Mouse (Mus musculus): Measurements from ENCODE around the gene Cog7. TPM values are rescaled to one million over a fixed set of nuclear protein-coding genes. Genes with fewer than 3 reads are reported as not detected.

Gene Cog7
- polyA plus RNA-seq (2014; fragmentation: Illumina TruSeq; extraction: RNeasy Lipid Tissue Mini Kit (QIAGEN cat#74804); ENCODE audit: low read depth, low replicate concordance), result 12.5 TPM

GRCm38 (mm10) chr7:121981307-121981871 lies at the start of gene Cog7:
Gene Cog7, minus strand, starts transcription at chr7:121981711.

DNA sequence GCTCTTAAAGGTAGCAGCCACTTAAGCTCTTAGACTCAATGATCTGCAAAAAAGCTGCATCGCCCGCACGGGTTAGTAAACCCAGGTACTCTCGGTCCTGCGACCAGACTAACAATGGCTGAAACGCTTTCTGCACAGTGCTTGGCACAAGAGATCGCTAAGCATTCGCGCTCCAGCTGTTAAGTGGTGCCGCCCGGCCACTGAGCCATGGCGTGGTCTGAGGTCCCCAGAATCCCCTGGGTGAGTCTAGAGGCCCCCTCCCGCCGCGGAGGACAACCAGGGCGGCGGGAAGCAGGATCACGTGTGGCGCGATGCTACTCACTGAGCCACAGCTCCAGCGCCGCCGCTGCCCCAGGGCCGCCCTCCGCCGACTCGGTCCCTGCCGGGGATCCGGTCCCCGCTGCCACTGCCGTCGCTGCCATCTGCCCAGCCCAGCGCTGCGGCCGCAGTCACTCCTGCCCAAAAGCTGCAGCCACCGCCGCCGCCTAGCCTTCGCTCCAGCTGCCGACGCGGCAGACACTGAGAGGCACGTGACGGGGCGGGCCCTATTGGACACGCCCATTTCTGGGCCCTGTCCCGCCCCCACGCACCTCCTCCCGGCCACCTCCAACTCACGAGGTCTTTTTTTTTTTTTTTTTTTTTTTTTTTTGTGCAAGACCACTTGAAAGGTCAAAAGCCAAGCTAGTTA lies 39.3 kb upstream of the Cog7 start, which contains the start of gene Gga2:
Gene Gga2, minus strand, starts transcription at position 556 of the 688 bp plus-strand sequence.

DNA sequence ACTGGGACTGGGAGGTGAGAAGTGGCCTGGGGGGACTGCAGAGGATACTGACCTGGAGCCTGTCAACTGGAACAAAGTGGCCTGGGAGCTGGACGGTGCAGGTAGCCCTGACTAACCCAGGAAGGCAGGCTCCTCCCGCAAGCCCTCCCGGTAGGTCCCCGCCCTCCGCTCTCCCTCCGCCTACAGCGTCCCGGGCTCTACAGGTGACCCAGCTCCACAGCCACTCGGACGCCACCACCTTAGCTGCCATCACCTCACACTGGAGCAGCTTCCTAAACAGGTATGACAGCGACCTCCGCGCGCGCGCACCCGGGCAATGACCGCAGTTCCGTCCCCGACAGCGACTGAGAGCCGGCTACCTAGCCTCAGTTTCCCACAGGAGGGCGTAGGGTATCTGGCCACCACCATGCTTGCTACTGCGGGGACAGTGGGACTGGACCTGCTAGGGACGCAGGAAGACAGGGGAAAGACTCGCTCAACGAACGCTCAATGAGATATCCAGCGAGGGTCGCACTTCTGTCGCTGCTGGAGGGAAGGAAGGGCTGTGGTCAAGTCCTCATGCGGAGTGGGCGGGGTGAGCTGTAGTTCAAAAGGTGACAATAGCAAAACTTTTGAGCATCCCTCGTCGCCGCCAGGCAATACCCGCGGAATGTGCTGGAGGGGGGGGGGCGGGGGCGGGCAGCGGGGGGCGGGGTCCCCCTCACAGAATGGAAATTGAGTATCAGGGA lies 116.5 kb downstream of the Cog7 start, which contains the start of gene Scnn1b:
Gene Scnn1b, plus strand, starts transcription at position 181 of the 728 bp plus-strand sequence.

Other genes starting within 250 kb of the Cog7 start
- 0.95 TPM for gene Scnn1g, start 247.2 kb downstream of the Cog7 start, polyA plus RNA-seq (2014; fragmentation: Illumina TruSeq; extraction: RNeasy Lipid Tissue Mini Kit (QIAGEN cat#74804); ENCODE audit: low read depth, low replicate concordance)
- 2.1 TPM for gene Scnn1b, start 116.7 kb downstream of the Cog7 start, polyA plus RNA-seq (2014; fragmentation: Illumina TruSeq; extraction: RNeasy Lipid Tissue Mini Kit (QIAGEN cat#74804); ENCODE audit: low read depth, low replicate concordance)
- 3.9 TPM for gene Gga2, start 39.5 kb upstream of the Cog7 start, polyA plus RNA-seq (2014; fragmentation: Illumina TruSeq; extraction: RNeasy Lipid Tissue Mini Kit (QIAGEN cat#74804); ENCODE audit: low read depth, low replicate concordance)
- 23.0 TPM for gene Ubfd1, start 85.5 kb upstream of the Cog7 start, polyA plus RNA-seq (2014; fragmentation: Illumina TruSeq; extraction: RNeasy Lipid Tissue Mini Kit (QIAGEN cat#74804); ENCODE audit: low read depth, low replicate concordance)
- gene Ears2, start 85.6 kb upstream of the Cog7 start, polyA plus RNA-seq (2014; fragmentation: Illumina TruSeq; extraction: RNeasy Lipid Tissue Mini Kit (QIAGEN cat#74804); ENCODE audit: low read depth, low replicate concordance), result 2.1 TPM
- gene Ndufab1, start 120.2 kb upstream of the Cog7 start, polyA plus RNA-seq (2014; fragmentation: Illumina TruSeq; extraction: RNeasy Lipid Tissue Mini Kit (QIAGEN cat#74804); ENCODE audit: low read depth, low replicate concordance), result 716 TPM
- gene Palb2, start 151.3 kb upstream of the Cog7 start, polyA plus RNA-seq (2014; fragmentation: Illumina TruSeq; extraction: RNeasy Lipid Tissue Mini Kit (QIAGEN cat#74804); ENCODE audit: low read depth, low replicate concordance), result 9.9 TPM
- 110 TPM for gene Dctn5, start 151.3 kb upstream of the Cog7 start, polyA plus RNA-seq (2014; fragmentation: Illumina TruSeq; extraction: RNeasy Lipid Tissue Mini Kit (QIAGEN cat#74804); ENCODE audit: low read depth, low replicate concordance)
- gene Plk1, start 177.7 kb upstream of the Cog7 start, polyA plus RNA-seq (2014; fragmentation: Illumina TruSeq; extraction: RNeasy Lipid Tissue Mini Kit (QIAGEN cat#74804); ENCODE audit: low read depth, low replicate concordance), result 0.82 TPM
- 1.5 TPM for gene Ern2, start 204.5 kb upstream of the Cog7 start, polyA plus RNA-seq (2014; fragmentation: Illumina TruSeq; extraction: RNeasy Lipid Tissue Mini Kit (QIAGEN cat#74804); ENCODE audit: low read depth, low replicate concordance)
- gene Chp2, start 237.8 kb upstream of the Cog7 start, polyA plus RNA-seq (2014; fragmentation: Illumina TruSeq; extraction: RNeasy Lipid Tissue Mini Kit (QIAGEN cat#74804); ENCODE audit: low read depth, low replicate concordance), result 223 TPM

All from sigmoid colon, adult 10 weeks (tissue).